8 mouse cellular contexts compared by ENCODE assay signal in the genomic region with DNA sequence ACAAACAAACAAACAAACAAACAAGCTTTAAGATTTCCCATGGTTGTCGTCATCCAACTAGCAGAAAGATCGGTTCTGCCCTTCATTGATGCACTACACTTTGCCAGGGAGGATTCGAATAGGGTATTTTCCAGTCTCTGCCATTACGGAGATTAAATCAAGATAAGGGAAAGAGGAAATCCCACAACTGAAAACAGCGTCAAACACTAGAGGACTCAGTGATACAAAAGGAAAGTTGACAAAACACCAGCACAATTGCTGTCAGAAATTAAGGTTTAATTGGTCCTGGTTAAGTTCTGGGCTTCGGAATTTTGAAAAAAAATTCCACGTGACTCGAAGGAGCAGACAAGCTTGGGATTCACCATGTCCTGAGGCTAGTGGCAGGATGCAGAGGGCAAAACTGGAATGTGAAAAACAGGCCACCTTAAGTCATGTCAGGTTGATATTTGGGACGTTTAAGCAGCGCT. TPM values are rescaled to one million over a fixed set of nuclear protein-coding genes. Genes with fewer than 3 reads are reported as not detected.
DNase-seq lines count a peak whose midpoint lies in the region; ATAC-seq and TF ChIP-seq lines count a peak whose summit lies in the region.

No protein-coding gene starts in this region.

- peak overlapping the region; percentile 77 for H3K9ac ChIP-seq in kidney, embryonic 14.5 days (ENCODE audit: low read depth, low read length)
- H3K9ac ChIP-seq in hindbrain, postnatal 0 days (replicated peaks; ENCODE audit: low read length): peak overlapping the region; percentile 69
- peak overlapping the region; percentile 80 for H3K9ac ChIP-seq in midbrain, embryonic 14.5 days (replicated peaks; ENCODE audit: low read length)

- 28% methylated on average over 10 of the region's 10 CpGs for WGBS in kidney, embryonic 14.5 days
- WGBS in bone marrow, adult 2 months: 10% methylated on average over 10 of the region's 10 CpGs
- 18% methylated on average over 10 of the region's 10 CpGs for WGBS in hindbrain, postnatal 0 days
- WGBS in midbrain, embryonic 14.5 days: 26% methylated on average over 10 of the region's 10 CpGs

- no peak for TF ChIP-seq CTCF in bone marrow, adult 2 months (IDR thresholded peaks at IDR 0.05; ENCODE audit: control insufficient read depth, insufficient read depth, low read length)
- TF ChIP-seq CTCF in hindbrain, postnatal 0 days (IDR thresholded peaks at IDR 0.05; ENCODE audit: low read depth): no peak

- no peak for ATAC-seq in kidney, embryonic 14.5 days (ENCODE audit: low FRiP score, low TSS enrichment)
- ATAC-seq in hindbrain, postnatal 0 days: no peak
- no peak for ATAC-seq in midbrain, embryonic 14.5 days (ENCODE audit: low FRiP score, low TSS enrichment)

- no peak overlapping the region; the same call in 1 of the 2 replicates for H3K27ac ChIP-seq in kidney, embryonic 14.5 days (ENCODE audit: low read depth, low read length)
- peak overlapping the region; percentile 56 for H3K27ac ChIP-seq in bone marrow, adult 2 months (ENCODE audit: control insufficient read depth, insufficient read depth, low read depth, low read length, poor library complexity)
- H3K27ac ChIP-seq in hindbrain, postnatal 0 days: peak overlapping the region; percentile 74; the same call in 1 of the 2 replicates
- H3K27ac ChIP-seq in midbrain, embryonic 14.5 days (replicated peaks; ENCODE audit: low read depth, low read length): peak overlapping the region; percentile 67

- peak overlapping the region; percentile 81 for H3K4me3 ChIP-seq in kidney, embryonic 14.5 days (ENCODE audit: low read length)
- peak overlapping the region; percentile 93 for H3K4me3 ChIP-seq in bone marrow, adult 2 months (replicated peaks; ENCODE audit: control insufficient read depth, low read depth, low read length)
- H3K4me3 ChIP-seq in hindbrain, postnatal 0 days (ENCODE audit: low read length): peak overlapping the region; percentile 77
- H3K4me3 ChIP-seq in midbrain, embryonic 14.5 days (replicated peaks; ENCODE audit: low read depth, low read length): peak overlapping the region; percentile 79

- peak overlapping the region; percentile 88 for H3K4me2 ChIP-seq in kidney, embryonic 14.5 days (replicated peaks; ENCODE audit: low read depth, low read length)
- H3K4me2 ChIP-seq in hindbrain, postnatal 0 days (ENCODE audit: low read depth, low read length): peak overlapping the region; percentile 98
- H3K4me2 ChIP-seq in midbrain, embryonic 14.5 days (ENCODE audit: low read length): peak overlapping the region; percentile 95

- H3K36me3 ChIP-seq in kidney, embryonic 14.5 days (ENCODE audit: control insufficient read depth, insufficient read depth, low read length): peaks cover 28% of the 10 kb centered on the region
- peaks cover 16% of the 10 kb centered on the region; the same call in 1 of the 2 replicates for H3K36me3 ChIP-seq in hindbrain, postnatal 0 days (ENCODE audit: insufficient read depth, low read length)
- H3K36me3 ChIP-seq in midbrain, embryonic 14.5 days (ENCODE audit: control insufficient read depth, insufficient read depth, low read length): peaks cover 24% of the 10 kb centered on the region

- no peak for TF ChIP-seq POLR2A in bone marrow, adult 2 months (IDR thresholded peaks at IDR 0.05; ENCODE audit: borderline replicate concordance, control insufficient read depth, low read depth, low read length)

- peaks cover 4% of the 10 kb centered on the region; the same call in 1 of the 2 replicates for H3K9me3 ChIP-seq in kidney, embryonic 14.5 days (ENCODE audit: control insufficient read depth, low read length)
- no peaks in the 10 kb centered on the region for H3K9me3 ChIP-seq in hindbrain, postnatal 0 days (ENCODE audit: low read length)
- no peaks in the 10 kb centered on the region for H3K9me3 ChIP-seq in midbrain, embryonic 14.5 days (ENCODE audit: control insufficient read depth, low read length)

- no peaks in the 10 kb centered on the region for H3K27me3 ChIP-seq in kidney, embryonic 14.5 days (ENCODE audit: control insufficient read depth, insufficient read depth, low read length)
- no peaks in the 10 kb centered on the region for H3K27me3 ChIP-seq in hindbrain, postnatal 0 days (ENCODE audit: insufficient read depth, low read length)
- no peaks in the 10 kb centered on the region for H3K27me3 ChIP-seq in midbrain, embryonic 14.5 days (ENCODE audit: control insufficient read depth, insufficient read depth, low read length)

- peaks cover 10% of the 10 kb centered on the region for H3K4me1 ChIP-seq in kidney, embryonic 14.5 days (ENCODE audit: control insufficient read depth, insufficient read depth, low read length)
- H3K4me1 ChIP-seq in bone marrow, adult 2 months (ENCODE audit: control insufficient read depth, insufficient read depth, low read length): no peaks in the 10 kb centered on the region; the same call in 1 of the 2 replicates
- peaks cover 5% of the 10 kb centered on the region; the same call in 1 of the 2 replicates for H3K4me1 ChIP-seq in hindbrain, postnatal 0 days (ENCODE audit: insufficient read depth, low read length)
- peaks cover 9% of the 10 kb centered on the region; the same call in 1 of the 2 replicates for H3K4me1 ChIP-seq in midbrain, embryonic 14.5 days (ENCODE audit: control insufficient read depth, insufficient read depth, low read length)

- DNase-seq in kidney, postnatal 10 days: no peak
- DNase-seq in hindbrain, postnatal 0 days (ENCODE audit: low spot score): no peak
- DNase-seq in midbrain, embryonic 14.5 days: no peak
- no peak for DNase-seq in adrenal gland, postnatal 36 days
- no peak for DNase-seq in cerebellum, adult 9-10 months
- DNase-seq in frontal cortex, postnatal 36 days (ENCODE audit: low spot score in 2 of 2): no peak

RNA-seq across cellular contexts. Expression of a gene that starts 0.4 kb away (rescaled TPM):
- polyA plus RNA-seq in kidney, embryonic 14.5 days (2014; fragmentation: Nextera tagmentation; extraction: Ambion mirVana): 137 and 140 TPM in 2 replicates
- polyA plus RNA-seq in bone marrow, adult 2 months (2011; ENCODE audit: insufficient read depth, insufficient read length, low replicate concordance, missing spikeins): 11.9 and 19.4 TPM in 2 replicates
- 53.3 and 71.5 TPM in 2 replicates for total RNA-seq in hindbrain, postnatal 0 days (2014; rRNA removed)
- polyA plus RNA-seq in hindbrain, postnatal 0 days (2015; fragmentation: Nextera tagmentation; extraction: Ambion mirVana): 94.0 and 96.6 TPM in 2 replicates
- 102 and 110 TPM in 2 replicates for polyA plus RNA-seq in midbrain, embryonic 14.5 days (2014; fragmentation: Nextera tagmentation; extraction: Ambion mirVana)
- 10 to 100 TPM; 26.6 to 33.1 TPM for total RNA-seq in adrenal gland, postnatal 36 days (2021)

RNA-seq across cellular contexts. Expression of a gene that starts 15.5 kb away (rescaled TPM):
- 21.1 and 24.3 TPM in 2 replicates for polyA plus RNA-seq in kidney, embryonic 14.5 days (2014; fragmentation: Nextera tagmentation; extraction: Ambion mirVana)
- 4.3 and 12.3 TPM in 2 replicates for polyA plus RNA-seq in bone marrow, adult 2 months (2011; ENCODE audit: insufficient read depth, insufficient read length, low replicate concordance, missing spikeins)
- total RNA-seq in hindbrain, postnatal 0 days (2014; rRNA removed): 9.9 and 11.7 TPM in 2 replicates
- polyA plus RNA-seq in hindbrain, postnatal 0 days (2015; fragmentation: Nextera tagmentation; extraction: Ambion mirVana): 20.3 and 21.1 TPM in 2 replicates
- 30.0 and 32.3 TPM in 2 replicates for polyA plus RNA-seq in midbrain, embryonic 14.5 days (2014; fragmentation: Nextera tagmentation; extraction: Ambion mirVana)
- 10 to 100 TPM; 24.0 to 31.5 TPM for total RNA-seq in adrenal gland, postnatal 36 days (2021)
